Mouse (Mus musculus) spleen, postnatal 14 days (tissue): Measurements from ENCODE around the gene Aaed1.
A peak's percentile ranks its signal among the peaks of the same experiment; 100 is the strongest.
"Not testable (repeated sequence)": the region's sequence is repeated elsewhere in the genome, so short reads cannot be mapped to it uniquely, and the experiment has no call there.

Source experiments
- DNase-seq, 2 experiments: peaks; one replicate each; pipeline ENCODE4 v3.0.0; 2021 to 2022; ENCODE audit warnings: low spot score in 2 of 2

Aaed1 gene

GRCm38 (mm10) chr13:64309036-64309435 is 3.5 kb downstream of the Aaed1 start:
- DNase-seq = no peak

GRCm38 (mm10) chr13:64307508-64307907 is 5.0 kb downstream of the Aaed1 start:
- no peak for DNase-seq

GRCm38 (mm10) chr13:64306078-64306477 is 6.4 kb downstream of the Aaed1 start:
- DNase-seq = peak in 1 of 2 experiments; percentile 44

GRCm38 (mm10) chr13:64299069-64299468 is 13.4 kb downstream of the Aaed1 start:
- no peak for DNase-seq

GRCm38 (mm10) chr13:64286791-64287190 is 25.7 kb downstream of the Aaed1 start:
- no peak for DNase-seq

GRCm38 (mm10) chr13:64286321-64286720 is 26.2 kb downstream of the Aaed1 start:
- no peak for DNase-seq

- no peak for DNase-seq
These were observed 27.8 kb downstream of the Aaed1 start for GRCm38 (mm10) chr13:64284676-64285075.

GRCm38 (mm10) chr13:64280940-64281339 is 31.6 kb downstream of the Aaed1 start:
- no peak for DNase-seq

- no peak for DNase-seq
These were observed 36.8 kb downstream of the Aaed1 start for GRCm38 (mm10) chr13:64275754-64276127.

GRCm38 (mm10) chr13:64274879-64275753 is 37.4 kb downstream of the Aaed1 start, which contains the start of gene Cdc14b:
Gene Cdc14b, minus strand, starts transcription at chr13:64275290.
- peak; percentile 6 to 15 for DNase-seq

GRCm38 (mm10) chr13:64273891-64274844 is 38.3 kb downstream of the Aaed1 start:
- no peak for DNase-seq

- no peak for DNase-seq
These were observed 39.2 kb downstream of the Aaed1 start for GRCm38 (mm10) chr13:64273352-64273751.

- no peak for DNase-seq
These were observed 44.1 kb downstream of the Aaed1 start for GRCm38 (mm10) chr13:64268384-64268783.

- DNase-seq = no peak
These were observed 45.4 kb downstream of the Aaed1 start for GRCm38 (mm10) chr13:64267151-64267550.

GRCm38 (mm10) chr13:64264586-64264985 is 47.9 kb downstream of the Aaed1 start:
- DNase-seq = no peak

- DNase-seq = no peak
These were observed 52.6 kb downstream of the Aaed1 start for GRCm38 (mm10) chr13:64259903-64260302.

- no peak for DNase-seq
These were observed 54.0 kb downstream of the Aaed1 start for GRCm38 (mm10) chr13:64258516-64258821.

- no peak for DNase-seq
These were observed 54.5 kb downstream of the Aaed1 start for GRCm38 (mm10) chr13:64257814-64258515.

- DNase-seq = no peak
These were observed 55.3 kb downstream of the Aaed1 start for GRCm38 (mm10) chr13:64257010-64257813.

- not testable (repeated sequence) for DNase-seq
These were observed 58.3 kb downstream of the Aaed1 start for GRCm38 (mm10) chr13:64254185-64254584.

GRCm38 (mm10) chr13:64253697-64254096 is 58.8 kb downstream of the Aaed1 start:
- DNase-seq = no peak
